Mouse (Mus musculus) myocyte (in vitro differentiated cells): ENCODE data around the gene Gm13090. TPM values are rescaled to one million over a fixed set of nuclear protein-coding genes. Genes with fewer than 3 reads are reported as not detected.

Experiments used
- H3K27me3 ChIP-seq: one replicate; pipeline ENCODE4 v1.6.1; 2011; ENCODE audit not compliant: control insufficient read depth, insufficient read depth, insufficient read length
- H3K36me3 ChIP-seq: one replicate; pipeline ENCODE4 v1.6.1; 2011; ENCODE audit not compliant: control insufficient read depth, insufficient read depth
- H3K4me2 ChIP-seq: one replicate; pipeline ENCODE4 v1.6.1; 2011; ENCODE audit warnings: low read depth, control low read depth
- H3K4me3 ChIP-seq: one replicate; pipeline ENCODE4 v1.5.1; 2011; ENCODE audit warnings: mild to moderate bottlenecking, control low read depth, moderate library complexity
- H3K79me2 ChIP-seq: one replicate; pipeline ENCODE4 v1.6.1; 2011; ENCODE audit not compliant: control insufficient read depth, insufficient read depth
- H3ac ChIP-seq: one replicate; pipeline ENCODE4 v1.6.1; 2011; ENCODE audit not compliant: control insufficient read depth, insufficient read length
- CEBPB ChIP-seq: IDR thresholded peaks from 2 replicates; pipeline ENCODE4 v1.6.1; 2011; ENCODE audit warnings: mild to moderate bottlenecking, moderate library complexity; ENCODE audit not compliant: poor library complexity, insufficient read depth, severe bottlenecking
- E2F4 ChIP-seq: IDR thresholded peaks from one replicate; pipeline ENCODE4 v1.6.1; 2011; ENCODE audit warnings: mild to moderate bottlenecking, control low read depth, moderate library complexity; ENCODE audit not compliant: insufficient read depth
- MAX ChIP-seq: IDR thresholded peaks from one replicate; pipeline ENCODE4 v1.6.1; 2011; ENCODE audit warnings: low read depth, mild to moderate bottlenecking, control low read depth
- MYOD1 ChIP-seq, 3 experiments: IDR thresholded peaks; one replicate each; pipeline ENCODE4 v1.6.1; 2011; ENCODE audit warnings: control low read depth in 2 of 3, low read depth in 2 of 3, mild to moderate bottlenecking in 2 of 3, moderate library complexity in 1 of 3; ENCODE audit not compliant: insufficient read length in 2 of 3, control insufficient read depth in 1 of 3
- MYOG ChIP-seq, 3 experiments: IDR thresholded peaks; one replicate each; pipeline ENCODE4 v1.6.1; 2011; ENCODE audit warnings: control low read depth in 2 of 3, low read depth in 2 of 3, mild to moderate bottlenecking in 2 of 3; ENCODE audit not compliant: insufficient read length in 2 of 3, control insufficient read depth in 1 of 3, insufficient read depth in 1 of 3
- POLR2A ChIP-seq: IDR thresholded peaks from one replicate; pipeline ENCODE4 v1.6.1; 2011; ENCODE audit warnings: low read depth, mild to moderate bottlenecking, control low read depth, moderate library complexity; ENCODE audit not compliant: insufficient read length
- POLR2AphosphoS2 ChIP-seq: IDR thresholded peaks from one replicate; pipeline ENCODE4 v1.6.1; 2011; ENCODE audit warnings: low read depth, control low read depth; ENCODE audit not compliant: insufficient read length
- REST ChIP-seq: IDR thresholded peaks from one replicate; pipeline ENCODE4 v1.6.1; 2011; ENCODE audit warnings: mild to moderate bottlenecking, control low read depth, moderate library complexity; ENCODE audit not compliant: insufficient read depth, insufficient read length
- SRF ChIP-seq: IDR thresholded peaks from one replicate; pipeline ENCODE4 v1.6.1; 2011; ENCODE audit warnings: low read depth; ENCODE audit not compliant: control insufficient read depth, insufficient read length
- TCF12 ChIP-seq: IDR thresholded peaks from one replicate; pipeline ENCODE4 v1.6.1; 2011; ENCODE audit warnings: mild to moderate bottlenecking, control low read depth; ENCODE audit not compliant: poor library complexity, insufficient read depth, severe bottlenecking
- TCF3 ChIP-seq: IDR thresholded peaks from one replicate; pipeline ENCODE4 v1.6.1; 2011; ENCODE audit warnings: low read depth, control low read depth; ENCODE audit not compliant: insufficient read length
- USF1 ChIP-seq: IDR thresholded peaks from one replicate; pipeline ENCODE4 v1.6.1; 2011; ENCODE audit warnings: low read depth, mild to moderate bottlenecking, control low read depth, moderate library complexity
- polyA plus RNA-seq: library from polyadenylated mRNA; unstranded; fragments of >200 nt; fragmentation: generic; extraction: Trizol; gene quantifications from one replicate; pipeline ENCODE4 v1.2.1, GENCODE M21; 2012; ENCODE audit warnings: missing spikeins

Gene Gm13090
- polyA plus RNA-seq, 1 experiment: not detected

DNA sequence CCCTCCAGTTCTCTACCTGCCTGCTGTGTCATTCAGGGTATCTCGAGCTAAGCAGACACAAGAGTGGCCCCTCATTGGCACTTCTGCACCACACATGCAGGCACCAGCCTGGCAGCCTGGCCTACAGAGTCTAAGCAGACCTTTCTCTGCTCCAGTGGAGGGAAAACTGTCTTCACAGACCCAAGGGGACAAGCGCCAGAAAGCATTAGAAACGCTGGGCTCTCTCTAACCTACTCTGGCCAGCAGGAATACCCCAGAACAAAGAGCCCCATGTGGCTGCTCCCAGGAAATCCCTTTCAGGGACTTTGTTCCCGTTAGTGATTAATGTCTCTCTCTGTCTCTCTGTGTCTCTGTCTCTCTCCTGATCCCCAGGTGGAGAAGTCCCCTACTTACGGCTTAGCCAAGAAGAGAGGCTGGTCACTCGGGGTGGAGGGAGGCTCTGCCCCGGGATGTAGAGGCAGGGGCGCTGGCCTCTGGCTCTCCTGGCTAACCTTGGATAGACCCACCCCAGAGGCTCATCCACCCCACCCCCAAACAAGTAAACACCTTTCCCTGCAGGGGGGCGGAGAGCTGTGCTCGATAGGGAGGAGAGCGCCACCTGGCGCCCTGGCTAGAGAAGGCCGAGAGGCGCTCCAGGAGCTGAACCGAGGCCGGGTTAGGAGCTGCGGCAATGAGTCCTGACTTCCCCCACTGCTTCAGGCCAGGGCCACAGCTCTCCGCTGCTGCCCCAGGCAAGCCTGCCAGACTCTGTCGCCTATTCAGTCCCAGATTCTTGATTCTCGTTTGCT, 49.9 kb downstream of the Gm13090 start:
- Histone ChIP-seq H3K27me3 (peaks cover 54% of the 10 kb centered on the region), H3K4me3 (no peak overlapping the region), H3K79me2 (no peaks in the 10 kb centered on the region), H3K4me2 (no peak overlapping the region), H3ac (no peak overlapping the region), H3K36me3 (no peaks in the 10 kb centered on the region)
- no peak for TF ChIP-seq POLR2AphosphoS2
- no peak for TF ChIP-seq USF1
- TF ChIP-seq POLR2A: no peak
- TF ChIP-seq MYOD1 (IDR thresholded peaks at IDR 0.05; ENCODE audit: control insufficient read depth in 1 of 3, insufficient read length in 2 of 3, low read depth in 2 of 3): no peak
- no peak for TF ChIP-seq E2F4
- no peak for TF ChIP-seq CEBPB
- TF ChIP-seq MYOG (IDR thresholded peaks at IDR 0.05; ENCODE audit: control insufficient read depth in 1 of 3, insufficient read depth in 1 of 3, insufficient read length in 2 of 3, low read depth in 2 of 3): no peak
- TF ChIP-seq REST: no peak
- TF ChIP-seq TCF3: no peak
- TF ChIP-seq TCF12: no peak
- TF ChIP-seq MAX: no peak
- no peak for TF ChIP-seq SRF

DNA sequence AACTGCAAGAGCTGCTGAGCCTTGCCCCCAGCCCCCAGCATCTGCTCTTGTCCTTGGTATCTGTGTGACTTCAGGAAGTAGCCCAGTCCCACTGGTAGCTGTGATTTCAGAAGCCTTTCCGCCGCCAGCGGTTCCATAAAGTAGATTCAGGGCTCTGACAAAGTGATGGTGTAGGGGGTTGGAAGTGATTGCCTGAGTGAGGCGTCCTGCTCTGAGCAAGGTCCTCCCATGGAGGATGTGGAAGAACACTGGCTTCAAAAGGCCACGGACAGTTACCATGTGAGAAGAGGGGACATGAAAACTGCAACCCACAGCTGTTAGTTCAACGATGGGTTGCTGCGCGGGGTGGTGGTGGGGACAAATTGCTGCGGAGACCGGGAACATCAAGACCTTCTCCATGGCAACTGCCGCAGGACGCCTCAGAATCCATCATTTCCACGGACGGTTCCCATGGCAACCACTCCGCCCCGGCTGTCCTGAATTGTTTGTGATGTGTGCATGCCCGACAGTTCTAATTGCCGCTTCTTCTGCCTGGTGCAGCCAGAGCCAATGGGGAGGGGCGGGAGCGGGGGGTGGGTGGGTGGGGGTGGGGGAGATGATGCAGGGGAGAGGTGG, 51.1 kb downstream of the Gm13090 start:
- TF ChIP-seq POLR2A (no peak), CEBPB (no peak), USF1 (no peak), SRF (no peak)
- Histone ChIP-seq H3ac (no peak overlapping the region), H3K36me3 (no peaks in the 10 kb centered on the region), H3K4me2 (no peak overlapping the region), H3K27me3 (peaks cover 65% of the 10 kb centered on the region), H3K79me2 (no peaks in the 10 kb centered on the region), H3K4me3 (no peak overlapping the region)

Other genes with a start within 250 kb of the Gm13090 start
- gene Errfi1, start 235.7 kb upstream of the Gm13090 start, polyA plus RNA-seq: 18.9 TPM
- 312 TPM for gene Park7, start 175.1 kb upstream of the Gm13090 start, polyA plus RNA-seq
- 0.31 TPM for gene Tnfrsf9, start 175.0 kb upstream of the Gm13090 start, polyA plus RNA-seq
- not detected for gene Uts2, start 92.5 kb upstream of the Gm13090 start, polyA plus RNA-seq
- gene Per3, start 44.9 kb upstream of the Gm13090 start, polyA plus RNA-seq: 2.1 TPM
- gene Vamp3, start 31.6 kb upstream of the Gm13090 start, polyA plus RNA-seq: 58.2 TPM